Mouse (Mus musculus) bone marrow macrophage, adult 2 months (primary cell): ENCODE measurements at regions not wholly inside any gene's neighbourhood (a gene's known extent, or its start where the extent isn't known, plus 50 kb on each side); places are given as distances from the start of the nearest gene placed in this dataset.

Experiments used
- CTCF ChIP-seq: IDR thresholded peaks from 2 replicates; pipeline ENCODE4 v1.5.1; 2012; ENCODE audit warnings: low read depth, mild to moderate bottlenecking, low read length, moderate library complexity
- POLR2A ChIP-seq: IDR thresholded peaks from 2 replicates; pipeline ENCODE4 v1.6.1; 2012; ENCODE audit warnings: mild to moderate bottlenecking, low read depth, low read length, borderline replicate concordance

- TF ChIP-seq CTCF: no peak
- no peak for TF ChIP-seq POLR2A
Measured at GRCm38 (mm10) chrX:99592980-99593379, 121.9 kb upstream of the Pja1 start.
